Mouse (Mus musculus) left cerebral cortex, adult 18-20 months (tissue): ENCODE results near the gene Ndufa10. TPM values are rescaled to one million over a fixed set of nuclear protein-coding genes. Genes with fewer than 3 reads are reported as not detected.

Experiments used
- DNase-seq, 2 experiments: peaks; one replicate each; pipeline ENCODE4 v3.0.0; 2021 to 2022; ENCODE audit warnings: low spot score in 2 of 2, mixed read lengths in 1 of 2
- microRNA-seq, 2 experiments: library from miRNA; unstranded; fragments of <30 nt; microRNA quantifications; one replicate each; pipeline ENCODE4 v1.2.0; 2021
- total RNA-seq, 2 experiments: library from RNA; stranded (reverse); gene quantifications; 2 replicates each; pipeline ENCODE4 v1.2.3; 2021

Gene Ndufa10
- total RNA-seq, 2 experiments from 2014 or later = 222 to 250 TPM

- no peak for DNase-seq
Observed at GRCm38 (mm10) chr1:92432791-92433190, 40.9 kb downstream of the Ndufa10 start.

GRCm38 (mm10) chr1:92432098-92432497, 41.6 kb downstream of the Ndufa10 start:
- DNase-seq = no peak

DNA sequence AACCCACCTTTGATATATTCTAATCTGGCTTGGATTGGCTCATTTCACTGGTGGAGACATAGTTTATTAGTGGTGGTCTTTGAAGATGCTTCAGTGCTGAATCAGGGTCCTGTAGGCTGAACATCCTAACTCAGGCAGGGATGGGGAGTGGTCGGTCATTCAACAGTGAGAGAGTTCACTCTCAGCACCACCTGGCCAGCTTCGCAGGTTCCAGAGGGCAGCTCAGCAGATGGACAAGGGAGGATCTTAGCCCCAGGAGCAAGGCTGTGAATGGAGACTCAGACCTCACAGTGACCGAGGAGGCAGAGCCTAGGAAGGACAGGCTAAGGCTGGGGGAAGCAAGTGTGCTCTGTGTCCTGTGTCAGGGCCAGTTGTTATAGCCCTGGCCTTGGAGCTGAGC, 42.2 kb downstream of the Ndufa10 start:
- no peak for DNase-seq

- no peak for DNase-seq
Observed at GRCm38 (mm10) chr1:92430991-92431390, 42.7 kb downstream of the Ndufa10 start.

- no peak for DNase-seq
Observed at GRCm38 (mm10) chr1:92424714-92425113, 48.9 kb downstream of the Ndufa10 start.

- DNase-seq = no peak
Observed at GRCm38 (mm10) chr1:92405131-92405530, 68.5 kb downstream of the Ndufa10 start.

- DNase-seq = no peak
Observed at GRCm38 (mm10) chr1:92400556-92400955, 73.1 kb downstream of the Ndufa10 start.

DNA sequence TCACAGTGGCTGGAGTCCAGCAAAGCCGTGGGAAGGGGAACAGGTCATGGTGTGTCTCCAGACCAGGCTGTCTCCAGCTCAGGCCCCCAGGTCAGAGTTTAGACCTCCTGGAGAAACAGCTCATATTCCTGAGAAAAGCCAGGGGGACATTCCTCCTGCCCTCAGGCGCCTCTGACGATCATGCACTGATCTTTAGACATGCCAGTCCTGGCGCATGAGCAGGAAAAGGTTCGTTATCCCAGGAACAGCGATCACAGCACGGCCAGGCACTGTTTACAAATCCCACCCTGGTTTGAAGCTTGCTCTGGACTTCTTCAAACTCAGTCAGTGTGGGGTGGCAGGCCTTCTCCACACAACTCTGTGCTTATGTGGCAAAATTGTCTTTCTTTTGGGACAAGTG, 75.1 kb downstream of the Ndufa10 start:
- no peak for DNase-seq

DNA sequence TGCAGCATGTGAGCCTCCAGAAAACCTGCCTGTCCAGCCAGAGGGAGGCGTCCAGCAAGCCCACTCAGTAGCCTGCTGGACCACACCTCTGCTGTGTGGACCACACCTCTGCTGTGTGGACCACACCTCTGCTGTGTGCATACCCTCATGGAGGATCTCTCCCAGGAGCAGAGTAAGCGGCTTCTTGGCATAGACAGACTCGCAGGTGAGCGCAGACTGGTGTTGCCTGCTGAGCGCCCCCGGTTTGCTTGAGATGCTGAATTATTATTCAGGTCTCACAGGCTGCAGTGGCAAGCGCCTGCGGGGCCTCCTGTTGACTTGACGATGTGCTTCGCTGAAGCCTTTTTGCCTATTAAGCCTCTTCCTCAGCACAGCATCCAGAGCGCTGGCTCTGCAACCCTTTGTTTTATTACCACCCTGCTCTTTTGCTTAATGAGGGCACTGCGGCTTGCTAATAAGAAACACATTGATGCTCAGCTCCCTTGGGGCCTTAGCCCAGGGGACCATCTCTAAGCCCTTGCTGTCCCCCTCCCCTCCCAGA, 76.1 kb downstream of the Ndufa10 start:
- DNase-seq = no peak

DNA sequence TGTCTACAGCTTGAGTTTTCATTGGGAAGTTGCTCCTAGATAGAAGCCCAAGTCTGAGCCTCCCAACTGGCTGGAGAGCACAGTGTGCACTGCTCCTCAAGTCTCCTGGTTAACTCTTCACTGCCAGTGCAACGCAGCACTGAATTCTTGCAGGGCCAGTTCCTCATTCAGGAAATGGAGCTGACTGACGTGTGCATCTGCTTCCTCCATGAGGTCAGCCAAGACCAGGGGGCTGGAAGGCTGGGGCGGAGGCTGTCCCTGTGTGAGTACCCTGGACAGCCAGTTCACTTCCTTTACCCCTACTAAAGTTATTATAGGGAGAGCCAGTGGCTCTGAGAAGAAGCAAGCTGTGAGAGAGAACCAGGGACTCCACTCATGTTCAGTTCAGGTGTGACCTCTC, 79.4 kb downstream of the Ndufa10 start:
- DNase-seq = no peak

- no peak for DNase-seq
Observed at GRCm38 (mm10) chr1:92393166-92393565, 80.5 kb downstream of the Ndufa10 start.

Small RNAs within 50 kb of the gene (microRNA-seq; reads per million reads assigned to microRNA genes)
- 5.2 to 6.1 reads per million in 2 experiments for gene Mir6900

Other genes with a start within 250 kb of the Ndufa10 start
- gene Olfr1416, start 11.3 kb upstream of the Ndufa10 start, total RNA-seq = not detected
- gene Olfr1415, start 22.2 kb upstream of the Ndufa10 start, total RNA-seq = not detected
- not detected for gene Olfr1414, start 44.8 kb upstream of the Ndufa10 start, total RNA-seq
- not detected for gene Olfr1413, start 97.5 kb upstream of the Ndufa10 start, total RNA-seq
- not detected for gene Olfr1412, start 111.9 kb upstream of the Ndufa10 start, total RNA-seq
- gene Olfr1411, start 120.6 kb upstream of the Ndufa10 start, total RNA-seq = not detected
- not detected for gene Olfr1410, start 131.9 kb upstream of the Ndufa10 start, total RNA-seq
- not detected for gene Olfr12, start 143.9 kb upstream of the Ndufa10 start, total RNA-seq
- gene Cops9, start 168.1 kb upstream of the Ndufa10 start, total RNA-seq = 100 to 1,000 TPM; 214 to 225 TPM
- not detected for gene Otos, start 175.0 kb upstream of the Ndufa10 start, total RNA-seq